Mouse (Mus musculus) ES-E14 (cell line): ENCODE results near the gene Cmas. TPM values are rescaled to one million over a fixed set of nuclear protein-coding genes. Genes with fewer than 3 reads are reported as not detected.

Source experiments
- DNase-seq: peaks from one replicate; pipeline ENCODE4 v3.0.0-alpha.2; 2013; ENCODE audit warnings: low read depth, low spot score
- H3K27ac ChIP-seq: 2 replicates; pipeline ENCODE4 v1.5.1; 2012; ENCODE audit warnings: low read depth, mild to moderate bottlenecking, low read length, moderate library complexity, mixed read lengths; ENCODE audit not compliant: poor library complexity, insufficient read depth, severe bottlenecking
- H3K36me3 ChIP-seq: 2 replicates; pipeline ENCODE4 v1.6.1; 2012; ENCODE audit warnings: mild to moderate bottlenecking, low read length, moderate library complexity, mixed read lengths; ENCODE audit not compliant: control insufficient read depth, poor library complexity, insufficient read depth, severe bottlenecking
- H3K4me1 ChIP-seq, 2 experiments: fragments of 150-350 bp in 1 of 2; sonication (generic) in 1 of 2; 2 replicates each; pipeline ENCODE4 v1.6.1; 2012; ENCODE audit warnings: low read length in 2 of 2, mild to moderate bottlenecking in 1 of 2, mixed read lengths in 1 of 2; ENCODE audit not compliant: control insufficient read depth in 2 of 2, insufficient read depth in 2 of 2, poor library complexity in 1 of 2
- H3K4me3 ChIP-seq, 2 experiments: fragments of 150-350 bp in 1 of 2; sonication (generic) in 1 of 2; 2 replicates each; pipeline ENCODE4 v1.5.1; 2012; ENCODE audit warnings: low read length in 2 of 2, low read depth in 1 of 2, mild to moderate bottlenecking in 1 of 2, mixed read lengths in 1 of 2; ENCODE audit not compliant: insufficient read depth in 1 of 2, poor library complexity in 1 of 2, severe bottlenecking in 1 of 2
- H3K9ac ChIP-seq: 2 replicates; pipeline ENCODE4 v1.6.1; 2012; ENCODE audit warnings: low read depth, mild to moderate bottlenecking, low read length, mixed read lengths; ENCODE audit not compliant: poor library complexity, insufficient read depth, severe bottlenecking
- H3K9me3 ChIP-seq: fragments of 150-350 bp; sonication (generic); 2 replicates; pipeline ENCODE4 v1.6.1; 2012; ENCODE audit warnings: low read depth, mild to moderate bottlenecking, low read length; ENCODE audit not compliant: control insufficient read depth, insufficient read depth
- CHD2 ChIP-seq: IDR thresholded peaks from 2 replicates; pipeline ENCODE4 v1.6.1; 2014; ENCODE audit warnings: mild to moderate bottlenecking, low read depth, low read length, inconsistent platforms
- HCFC1 ChIP-seq: IDR thresholded peaks from 2 replicates; pipeline ENCODE4 v1.6.1; 2012; ENCODE audit warnings: low read length, inconsistent platforms, borderline replicate concordance; ENCODE audit not compliant: insufficient read depth
- MAFK ChIP-seq: IDR thresholded peaks from 2 replicates; pipeline ENCODE4 v1.6.1; 2014; ENCODE audit warnings: mild to moderate bottlenecking, low read depth, low read length, inconsistent platforms; ENCODE audit not compliant: insufficient read depth
- ZC3H11A ChIP-seq: IDR thresholded peaks from 2 replicates; pipeline ENCODE4 v1.6.1; 2012; ENCODE audit warnings: low read depth, mild to moderate bottlenecking, inconsistent platforms, low read length, borderline replicate concordance
- ZNF384 ChIP-seq: IDR thresholded peaks from 2 replicates; pipeline ENCODE4 v1.6.1; 2012; ENCODE audit warnings: low read depth, low read length, inconsistent platforms
- in situ Hi-C, 2 experiments: fragments of 600-800 bp; cut with MboI; formaldehyde crosslinking; loops; one replicate each; pipeline ENCODE4 v1.15.1; 2025; ENCODE audit warnings: low sequenced_read_pairs in 2 of 2, inconsistent platforms in 1 of 2; ENCODE audit not compliant: unreplicated experiment in 2 of 2
- total RNA-seq: library from RNA; depleted of rRNA; stranded (reverse); fragments of 300-350 nt; gene quantifications from 2 replicates; pipeline ENCODE4 v1.2.3, GENCODE M21; 2012

Gene Cmas
- total RNA-seq, 1 experiment: 61.0 TPM

DNA sequence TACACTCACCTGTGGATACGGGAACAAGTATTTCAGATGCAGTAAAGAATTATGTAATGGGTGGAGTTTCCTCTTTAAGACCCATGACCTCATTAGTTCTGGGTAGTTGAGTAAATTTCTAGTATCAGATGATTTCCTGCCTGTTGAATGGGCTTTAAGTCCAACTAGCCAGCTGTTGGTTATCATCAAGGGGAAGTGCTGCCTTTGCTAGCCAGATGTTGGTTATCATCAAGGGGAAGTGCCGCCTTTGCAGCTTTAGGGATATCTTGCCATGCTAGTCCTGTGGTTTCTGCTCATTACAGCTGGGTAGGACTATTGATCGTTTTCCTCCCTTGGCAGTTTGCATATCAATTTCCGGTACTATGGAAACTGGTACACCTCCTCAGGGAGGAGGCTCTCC lies 49.8 kb downstream of the Cmas start:
- Histone ChIP-seq H3K36me3 (no peaks in the 10 kb centered on the region), H3K27ac (no peak overlapping the region), H3K9me3 (no peaks in the 10 kb centered on the region), H3K4me1 (peaks cover 7 to 9% of the 10 kb centered on the region in 2 experiments), H3K9ac (no peak overlapping the region), H3K4me3 (no peak overlapping the region)
- in situ Hi-C loops: no loop called here
- DNase-seq: no peak
- no peak for TF ChIP-seq CHD2
- TF ChIP-seq HCFC1: no peak
- no peak for TF ChIP-seq MAFK
- no peak for TF ChIP-seq ZC3H11A
- TF ChIP-seq ZNF384: no peak

- no peaks in the 10 kb centered on the region for H3K36me3 ChIP-seq
- 0 out of 2 replicates have a peak overlapping the region, but pooled peaks have one; percentile 13 for H3K27ac ChIP-seq
- no peak for DNase-seq
- no peak overlapping the region for H3K4me3 ChIP-seq
- H3K9me3 ChIP-seq: no peaks in the 10 kb centered on the region
- H3K4me1 ChIP-seq: peaks cover 9 to 11% of the 10 kb centered on the region in 2 experiments
- no peak overlapping the region for H3K9ac ChIP-seq
- TF ChIP-seq MAFK: peak; percentile 96
- no peak for TF ChIP-seq CHD2
- in situ Hi-C loops: no loop called here
Measured at GRCm38 (mm10) chr6:142809373-142810098, 53.0 kb downstream of the Cmas start.

- peaks cover 9 to 11% of the 10 kb centered on the region in 2 experiments for H3K4me1 ChIP-seq
- H3K4me3 ChIP-seq: no peak overlapping the region
- H3K9ac ChIP-seq: no peak overlapping the region
- no peak overlapping the region for H3K27ac ChIP-seq
- H3K9me3 ChIP-seq: no peaks in the 10 kb centered on the region
- DNase-seq: no peak
- no peak for TF ChIP-seq ZC3H11A
- TF ChIP-seq HCFC1: no peak
- no peak for TF ChIP-seq ZNF384
- TF ChIP-seq MAFK: no peak
- no peak for TF ChIP-seq CHD2
- no peaks in the 10 kb centered on the region for H3K36me3 ChIP-seq
- in situ Hi-C loops: no loop called here
Measured at GRCm38 (mm10) chr6:142810239-142810638, 53.8 kb downstream of the Cmas start.

GRCm38 (mm10) chr6:142812969-142813368 lies 56.5 kb downstream of the Cmas start:
- H3K9ac ChIP-seq: no peak overlapping the region
- no peaks in the 10 kb centered on the region for H3K36me3 ChIP-seq
- H3K4me1 ChIP-seq: peaks cover 9 to 11% of the 10 kb centered on the region in 2 experiments
- no peak for DNase-seq
- in situ Hi-C loops: no loop called here
- no peak for TF ChIP-seq CHD2
- no peak for TF ChIP-seq MAFK
- no peak for TF ChIP-seq ZNF384
- TF ChIP-seq ZC3H11A: no peak
- no peak for TF ChIP-seq HCFC1
- no peak overlapping the region for H3K4me3 ChIP-seq
- no peaks in the 10 kb centered on the region for H3K9me3 ChIP-seq
- H3K27ac ChIP-seq: no peak overlapping the region
